Mouse (Mus musculus) brain, adult 10 weeks (tissue): Measurements from ENCODE around the gene Zdhhc11. TPM values are rescaled to one million over a fixed set of nuclear protein-coding genes. Genes with fewer than 3 reads are reported as not detected.

Source experiments
- polyA plus RNA-seq: library from polyadenylated mRNA; stranded (reverse); fragments of 350-450 nt; fragmentation: Illumina TruSeq; extraction: RNeasy Lipid Tissue Mini Kit (QIAGEN cat#74804); gene quantifications from one replicate; pipeline ENCODE4 v1.2.3, GENCODE M21; 2015; ENCODE audit warnings: low read depth, low replicate concordance

The Zdhhc11 gene
- polyA plus RNA-seq: not detected

GRCm38 (mm10) chr13:73963551-73963950, at the start of gene Zdhhc11:
Gene Zdhhc11 (plus strand): TSS chr13:73963851.

DNA sequence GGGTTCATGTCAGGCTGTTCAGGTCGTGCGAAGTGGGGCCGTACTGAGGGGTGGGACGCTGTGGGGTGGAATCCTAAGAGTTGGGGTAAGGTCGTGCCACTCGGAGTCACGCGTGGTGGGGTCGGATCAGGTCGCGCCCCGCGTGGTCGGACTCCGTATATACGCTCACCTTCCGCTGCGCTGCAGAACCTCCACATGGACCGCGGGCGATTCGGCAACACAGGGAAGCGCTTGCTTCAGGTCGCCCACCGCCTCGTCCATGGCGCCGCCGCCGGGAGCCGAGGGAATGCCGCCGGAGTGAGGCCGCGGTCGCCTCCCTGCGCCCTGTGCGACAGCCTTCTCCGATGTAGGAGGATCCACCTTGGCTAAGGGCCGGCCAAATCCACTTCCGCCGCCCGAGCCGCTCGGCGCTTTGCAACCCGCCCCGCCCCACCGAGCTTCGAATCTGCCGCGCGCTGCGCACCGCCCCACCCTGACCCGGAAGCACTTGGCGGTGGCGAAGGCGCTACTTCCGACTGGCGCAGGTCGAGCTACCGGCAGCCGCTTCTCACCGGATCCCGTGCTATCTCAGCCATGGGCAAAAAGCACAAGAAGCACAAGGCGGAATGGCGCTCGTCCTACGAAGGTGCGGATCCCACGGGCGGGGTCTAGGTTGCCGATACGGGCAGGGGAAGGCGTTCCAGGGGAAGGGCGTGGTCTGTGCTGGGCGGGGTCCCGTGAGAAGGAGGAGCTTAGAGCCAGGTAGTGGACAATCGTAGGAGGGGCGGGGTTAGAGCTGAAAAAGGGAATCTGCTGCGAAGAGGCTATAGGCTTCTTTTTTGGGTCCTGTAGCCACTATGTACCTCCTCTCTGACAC, 26.1 kb upstream of the Zdhhc11 start, which contains the start of the genes Trip13 and Brd9:
Trip13 (minus strand) TSS at position 464 of the 856 bp plus-strand sequence.
Brd9 (plus strand) TSS at position 491 of the 856 bp plus-strand sequence.

GRCm38 (mm10) chr13:74008948-74009718, 45.5 kb downstream of the Zdhhc11 start, which contains the start of gene Tppp:
Gene Tppp (plus strand): TSS chr13:74009407.

Other genes starting within 250 kb of the Zdhhc11 start
- 2.1 TPM for gene Slc12a7, start 230.8 kb upstream of the Zdhhc11 start, polyA plus RNA-seq
- gene Nkd2, start 116.2 kb upstream of the Zdhhc11 start, polyA plus RNA-seq: 2.8 TPM
- 0.52 TPM for gene Trip13, start 26.1 kb upstream of the Zdhhc11 start, polyA plus RNA-seq
- 84.9 TPM for gene Brd9, start 26.0 kb upstream of the Zdhhc11 start, polyA plus RNA-seq
- 315 TPM for gene Tppp, start 45.6 kb downstream of the Zdhhc11 start, polyA plus RNA-seq
- 3.1 TPM for gene Cep72, start 98.4 kb downstream of the Zdhhc11 start, polyA plus RNA-seq
- 0.37 TPM for gene Slc9a3, start 157.6 kb downstream of the Zdhhc11 start, polyA plus RNA-seq
- gene Exoc3, start 244.9 kb downstream of the Zdhhc11 start, polyA plus RNA-seq: 55.4 TPM